Mouse (Mus musculus) liver, embryonic 13.5 days (tissue): ENCODE data around the gene Zswim9. TPM values are rescaled to one million over a fixed set of nuclear protein-coding genes. Genes with fewer than 3 reads are reported as not detected.
A peak's percentile ranks its signal among the peaks of the same experiment; 100 is the strongest.

Experiments used
- ATAC-seq: fragments of 200-750 bp; cut with Nextera tagmentation; 2 replicates; pipeline ENCODE4 v1.8.0; 2017; ENCODE audit warnings: low read depth, mild to moderate bottlenecking, moderate number of reproducible peaks, moderate library complexity
- DNase-seq: peaks from one replicate; pipeline ENCODE4 v3.0.0; 2022
- H3K27ac ChIP-seq: fragments of 300-500 bp; sonication (generic); 2 replicates; pipeline ENCODE4 v1.5.1; 2015; ENCODE audit warnings: moderate library complexity, mild to moderate bottlenecking, inconsistent platforms
- H3K27me3 ChIP-seq: fragments of 300-500 bp; sonication (generic); 2 replicates; pipeline ENCODE4 v1.6.1; 2015; ENCODE audit warnings: mild to moderate bottlenecking, inconsistent platforms
- H3K36me3 ChIP-seq: fragments of 300-500 bp; sonication (generic); 2 replicates; pipeline ENCODE4 v1.6.1; 2015; ENCODE audit warnings: mild to moderate bottlenecking, inconsistent platforms
- H3K4me1 ChIP-seq: fragments of 300-500 bp; sonication (generic); replicated peaks from 2 replicates; pipeline ENCODE4 v1.6.1; 2015; ENCODE audit warnings: inconsistent platforms
- H3K4me2 ChIP-seq: fragments of 300-500 bp; sonication (generic); 2 replicates; pipeline ENCODE4 v1.6.1; 2015; ENCODE audit warnings: inconsistent platforms, mild to moderate bottlenecking, moderate library complexity
- H3K4me3 ChIP-seq: fragments of 300-500 bp; sonication (generic); replicated peaks from 2 replicates; pipeline ENCODE4 v1.5.1; 2015; ENCODE audit warnings: mild to moderate bottlenecking, inconsistent platforms
- H3K9ac ChIP-seq: fragments of 300-500 bp; sonication (generic); 2 replicates; pipeline ENCODE4 v1.6.1; 2015; ENCODE audit warnings: mild to moderate bottlenecking, inconsistent platforms
- H3K9me3 ChIP-seq: fragments of 300-500 bp; sonication (generic); replicated peaks from 2 replicates; pipeline ENCODE4 v1.6.1; 2016; ENCODE audit warnings: inconsistent platforms
- WGBS: fragments of 180-500 bp; shearing (Covaris S2); methylation state at CpG from one replicate; pipeline ENCODE4 v1.1.7; 2015; ENCODE audit not compliant: insufficient replicate concordance; 5-methylcytosine and 5-hydroxymethylcytosine counted together
- polyA plus RNA-seq: library from polyadenylated mRNA; unstranded; fragments of >200 nt; fragmentation: Nextera tagmentation; extraction: Ambion mirVana; gene quantifications from 2 replicates; pipeline ENCODE4 v1.2.1, GENCODE M21; 2015

The Zswim9 gene
- polyA plus RNA-seq, result 2.1 and 2.6 TPM in 2 replicates

DNA sequence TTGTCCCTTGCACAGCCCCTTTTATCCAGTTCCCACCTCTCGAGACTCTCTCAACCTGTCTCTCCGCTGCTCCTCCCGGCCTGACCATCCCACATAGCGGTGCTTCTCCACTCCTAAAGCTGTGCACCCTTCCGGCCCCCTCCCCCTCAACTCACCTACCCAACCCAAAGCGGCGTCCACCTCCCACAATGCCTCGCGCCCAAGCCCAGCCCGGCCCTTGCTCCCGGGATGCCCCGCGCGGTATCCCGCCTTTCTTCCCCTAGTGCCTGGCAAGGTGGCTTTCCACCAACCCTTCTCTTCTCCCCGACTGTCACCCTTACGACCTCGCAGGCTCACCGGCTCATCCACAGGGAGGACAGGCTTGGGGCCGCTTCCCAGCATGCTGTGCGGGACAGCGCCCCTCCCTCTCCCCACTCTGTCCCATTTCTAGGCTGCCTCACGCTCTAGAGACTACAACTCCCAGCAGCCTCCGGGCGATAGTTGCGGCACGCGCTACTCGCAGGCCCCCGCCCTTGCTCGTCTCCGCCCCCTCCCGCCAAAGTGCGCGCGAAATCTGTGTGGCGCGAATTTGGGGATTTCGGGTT lies at the start of gene Zswim9:
TSS of gene Zswim9 (minus strand) at position 414 of the 584 bp plus-strand sequence.
- Histone ChIP-seq H3K9ac (peak within 1 kb of the TSS; percentile 80), H3K9me3 (no peaks in the 10 kb centered on the region), H3K4me2 (peak within 1 kb of the TSS; percentile 82), H3K27ac (peak within 1 kb of the TSS; percentile 79), H3K4me1 (peaks cover 30% of the 10 kb centered on the region), H3K36me3 (peaks cover 57% of the 10 kb centered on the region), H3K27me3 (no peaks in the 10 kb centered on the region), H3K4me3 (peak within 1 kb of the TSS; percentile 78)
- peak; percentile 96 for ATAC-seq
- DNase-seq, result peak; percentile 88
- under 1% methylated on average over 39 of the region's 39 CpGs for WGBS

DNA sequence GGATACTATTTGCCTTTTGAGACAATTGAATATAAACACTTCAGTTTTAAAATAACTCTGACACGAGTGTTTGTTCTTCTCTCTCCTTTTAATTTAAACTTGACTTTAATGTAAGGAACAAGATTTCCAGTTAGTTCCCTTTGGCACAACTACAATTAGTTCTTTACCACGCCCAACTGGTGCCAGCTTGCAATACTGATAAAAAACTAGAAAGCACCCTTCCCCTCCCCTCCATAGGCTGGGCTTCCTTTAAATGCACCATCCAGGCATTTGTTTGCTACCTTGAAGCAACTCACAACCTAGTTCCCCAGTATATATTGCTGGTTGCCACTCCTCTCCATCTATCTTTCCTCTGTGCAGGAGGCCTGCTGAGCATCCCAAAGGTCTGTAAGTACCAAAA lies 45.8 kb upstream of the Zswim9 start, which contains the start of gene Pla2g4c:
TSS of gene Pla2g4c (plus strand) at position 340 of the 400 bp plus-strand sequence.
- ATAC-seq, result peak; percentile 77
- H3K4me3 ChIP-seq, result no peak within 1 kb of the TSS
- WGBS, result 52% methylated on average over 2 of the region's 2 CpGs
- no peak within 1 kb of the TSS for H3K9ac ChIP-seq
- H3K27ac ChIP-seq, result no peak within 1 kb of the TSS; the same call in 1 of the 2 replicates
- no peak within 1 kb of the TSS for H3K4me2 ChIP-seq
- H3K27me3 ChIP-seq, result no peaks in the 10 kb centered on the region
- DNase-seq, result peak; percentile 10
- peaks cover 27% of the 10 kb centered on the region for H3K36me3 ChIP-seq
- H3K9me3 ChIP-seq, result no peaks in the 10 kb centered on the region
- H3K4me1 ChIP-seq, result peaks cover 10% of the 10 kb centered on the region

DNA sequence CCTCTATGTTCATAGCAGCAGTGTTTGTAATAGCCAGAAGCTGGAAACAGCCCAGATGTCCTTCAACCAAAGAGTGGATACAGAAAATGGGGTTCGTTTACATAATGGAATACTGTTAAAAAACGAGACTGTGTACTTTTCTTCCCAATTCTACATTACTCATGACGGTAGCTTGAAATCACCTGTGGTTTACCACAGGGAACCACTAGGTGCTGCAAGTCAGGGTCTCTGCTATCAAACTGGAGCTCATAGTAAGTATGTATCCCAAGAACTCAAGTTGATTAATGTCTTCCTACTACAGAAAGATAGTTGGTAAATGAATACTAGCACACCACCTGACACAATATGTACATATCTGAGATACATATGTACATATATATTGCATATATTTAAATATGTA lies 42.9 kb upstream of the Zswim9 start:
- no peaks in the 10 kb centered on the region for H3K9me3 ChIP-seq
- WGBS, result 52% methylated on average over 3 of the region's 3 CpGs
- ATAC-seq (no peak), DNase-seq (no peak)
- no peak overlapping the region for H3K27ac ChIP-seq
- no peak overlapping the region for H3K9ac ChIP-seq
- H3K4me2 ChIP-seq, result no peak overlapping the region
- no peak overlapping the region for H3K4me3 ChIP-seq
- H3K36me3 ChIP-seq, result peaks cover 23% of the 10 kb centered on the region
- H3K4me1 ChIP-seq, result peaks cover 10% of the 10 kb centered on the region
- H3K27me3 ChIP-seq, result no peaks in the 10 kb centered on the region

DNA sequence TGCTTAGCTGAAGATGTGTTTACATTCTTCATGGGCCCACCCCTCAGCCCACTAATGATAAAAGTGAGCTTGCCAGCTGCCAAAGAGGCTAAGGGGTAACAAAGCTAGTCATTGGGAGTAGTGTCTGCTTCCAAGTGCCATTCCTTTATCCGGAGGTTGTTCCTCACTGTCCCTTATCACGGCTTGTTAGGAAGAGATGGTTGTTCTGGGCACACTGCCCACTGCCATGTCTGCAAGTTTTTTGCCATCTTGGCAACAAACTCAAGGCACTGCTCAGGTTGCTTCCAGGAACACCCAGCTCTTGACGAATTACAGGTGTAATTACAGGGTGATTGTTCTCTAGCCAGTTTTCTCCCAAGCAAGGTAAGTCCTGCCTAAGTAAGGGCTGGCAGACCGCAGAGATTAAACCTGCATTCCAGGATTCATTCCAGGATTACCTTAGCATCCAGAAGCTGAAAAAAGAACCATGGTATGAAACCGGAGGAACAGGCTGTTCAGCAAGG lies 35.6 kb upstream of the Zswim9 start:
- WGBS, result 82% methylated on average over 5 of the region's 5 CpGs
- ATAC-seq, result no peak
- no peak overlapping the region for H3K27ac ChIP-seq

DNA sequence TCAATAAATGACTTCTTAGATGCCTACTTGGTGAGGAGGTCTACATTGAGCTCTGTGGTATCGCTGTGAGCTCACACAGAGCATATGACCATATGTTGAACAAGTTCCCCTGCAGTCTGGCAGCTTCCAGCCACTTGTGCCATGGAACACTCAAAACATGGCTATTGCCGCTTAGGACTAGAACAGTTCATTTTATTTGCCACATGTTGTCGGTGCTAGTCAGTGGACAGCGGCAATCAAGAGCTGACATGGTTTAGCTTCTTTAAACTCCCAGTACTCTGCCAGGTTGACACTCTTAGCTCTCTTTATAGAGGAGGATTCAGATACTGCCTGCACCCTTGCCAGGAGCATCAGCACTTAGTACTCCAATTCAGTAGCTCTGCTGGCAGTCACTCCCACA lies 32.9 kb upstream of the Zswim9 start:
- H3K9ac ChIP-seq, result no peak overlapping the region
- no peaks in the 10 kb centered on the region for H3K9me3 ChIP-seq
- no peak overlapping the region for H3K27ac ChIP-seq
- 91% methylated on average over 4 of the region's 4 CpGs for WGBS
- DNase-seq, result no peak
- H3K4me3 ChIP-seq, result no peak overlapping the region
- peaks cover 30% of the 10 kb centered on the region for H3K4me1 ChIP-seq
- H3K27me3 ChIP-seq, result no peaks in the 10 kb centered on the region
- H3K36me3 ChIP-seq, result peaks cover 84% of the 10 kb centered on the region
- no peak for ATAC-seq
- no peak overlapping the region for H3K4me2 ChIP-seq

More for the DNA sequence above, 35.6 kb upstream of the Zswim9 start:
- H3K27me3 ChIP-seq, result no peaks in the 10 kb centered on the region
- peaks cover 26% of the 10 kb centered on the region for H3K4me1 ChIP-seq
- peaks cover 57% of the 10 kb centered on the region for H3K36me3 ChIP-seq
- no peak overlapping the region for H3K4me3 ChIP-seq
- H3K9me3 ChIP-seq, result no peaks in the 10 kb centered on the region
- no peak for DNase-seq
- no peak overlapping the region for H3K9ac ChIP-seq
- H3K4me2 ChIP-seq, result no peak overlapping the region

DNA sequence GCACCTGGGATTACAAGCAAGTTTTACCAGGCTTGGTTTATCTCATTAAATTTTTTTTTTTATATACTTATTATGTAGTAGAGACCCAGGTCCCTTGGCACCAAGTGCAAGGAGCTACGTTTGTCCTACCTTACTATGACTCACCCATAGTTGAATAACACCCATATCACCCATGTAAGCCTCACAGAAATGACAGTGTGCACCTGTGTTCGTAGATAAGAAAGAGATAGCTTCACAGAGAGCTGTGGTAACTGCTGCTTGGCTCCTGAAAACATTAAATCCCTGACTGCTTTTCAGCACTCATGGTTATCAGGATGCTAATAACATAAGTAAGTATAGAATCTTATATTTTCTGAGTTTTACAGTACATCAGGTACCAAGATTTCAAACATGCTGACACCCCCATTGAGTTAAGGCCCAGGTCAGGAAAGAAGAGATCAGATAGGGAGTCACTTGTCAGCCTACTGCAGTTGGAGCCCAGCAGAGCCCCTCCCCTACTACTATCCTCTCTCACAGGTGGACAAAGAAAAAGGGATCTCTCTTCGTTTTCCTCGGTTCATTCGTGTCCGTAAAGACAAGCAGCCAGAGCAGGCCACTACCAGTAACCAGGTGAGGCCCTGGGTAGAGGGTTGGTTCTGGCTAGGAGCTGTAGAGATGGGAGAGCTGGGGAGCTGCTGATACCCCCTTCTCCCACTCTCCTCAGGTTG lies 32.1 kb upstream of the Zswim9 start:
- 49% methylated on average over 6 of the region's 6 CpGs for WGBS
- Histone ChIP-seq H3K4me3 (no peak overlapping the region), H3K36me3 (peaks cover 89% of the 10 kb centered on the region), H3K4me2 (peak overlapping the region; percentile 17; the same call in 1 of the 2 replicates), H3K4me1 (peaks cover 30% of the 10 kb centered on the region), H3K9me3 (no peaks in the 10 kb centered on the region), H3K27ac (peak overlapping the region; percentile 63), H3K9ac (no peak overlapping the region), H3K27me3 (no peaks in the 10 kb centered on the region)
- ATAC-seq (peak; percentile 89), DNase-seq (peak; percentile 22)

DNA sequence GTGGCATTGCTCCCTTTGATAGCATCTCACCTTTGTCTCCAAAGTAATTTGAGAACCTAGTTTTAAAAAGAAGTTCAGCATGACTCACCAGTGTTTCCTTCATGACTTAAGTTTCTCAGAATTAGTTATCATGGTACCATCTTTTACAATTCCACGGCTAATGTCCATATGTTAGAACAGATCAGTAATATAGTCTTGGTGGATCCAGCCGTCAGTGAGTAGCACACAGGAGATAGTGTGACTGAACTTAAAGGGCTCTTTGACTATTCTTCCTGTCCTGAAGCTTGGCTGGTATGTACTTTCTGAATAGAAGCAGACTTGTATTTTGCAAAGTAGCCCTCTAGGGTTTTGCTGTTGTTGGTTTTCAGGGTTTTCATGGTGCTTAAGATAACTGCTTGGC lies 30.9 kb upstream of the Zswim9 start:
- Histone ChIP-seq H3K4me1 (peaks cover 30% of the 10 kb centered on the region), H3K9me3 (no peaks in the 10 kb centered on the region), H3K27me3 (no peaks in the 10 kb centered on the region), H3K4me3 (no peak overlapping the region), H3K9ac (no peak overlapping the region), H3K27ac (peak overlapping the region; percentile 43; the same call in 1 of the 2 replicates), H3K4me2 (no peak overlapping the region), H3K36me3 (peaks cover 98% of the 10 kb centered on the region)
- 53% methylated on average over 2 of the region's 2 CpGs for WGBS
- ATAC-seq (no peak), DNase-seq (no peak)

DNA sequence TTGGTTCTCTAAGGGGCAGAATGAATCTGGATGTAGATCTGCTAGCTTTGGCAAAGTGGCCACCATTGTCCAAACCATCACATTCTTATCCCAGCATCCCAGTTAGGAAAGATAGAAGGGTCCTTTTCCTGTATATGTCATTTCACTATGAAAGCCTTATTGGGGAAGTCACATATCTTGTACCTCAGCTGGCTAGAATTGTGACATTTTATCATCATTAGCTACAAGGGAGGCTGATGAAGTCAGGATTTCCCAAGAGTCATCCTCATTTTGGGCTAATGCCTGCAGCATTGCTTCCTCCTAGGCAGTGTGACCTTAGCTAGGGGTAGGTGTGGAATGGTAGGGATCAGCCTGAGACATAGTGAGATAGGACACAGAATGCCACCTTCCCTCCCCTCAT lies 24.9 kb upstream of the Zswim9 start:
- H3K36me3 ChIP-seq, result peaks cover 100% of the 10 kb centered on the region
- ATAC-seq (no peak), DNase-seq (no peak)
- H3K4me3 ChIP-seq, result no peak overlapping the region
- no peaks in the 10 kb centered on the region for H3K9me3 ChIP-seq
- no peak overlapping the region for H3K27ac ChIP-seq
- no peak overlapping the region for H3K9ac ChIP-seq
- no peaks in the 10 kb centered on the region; the same call in 1 of the 2 replicates for H3K4me1 ChIP-seq
- H3K27me3 ChIP-seq, result no peaks in the 10 kb centered on the region
- H3K4me2 ChIP-seq, result no peak overlapping the region

DNA sequence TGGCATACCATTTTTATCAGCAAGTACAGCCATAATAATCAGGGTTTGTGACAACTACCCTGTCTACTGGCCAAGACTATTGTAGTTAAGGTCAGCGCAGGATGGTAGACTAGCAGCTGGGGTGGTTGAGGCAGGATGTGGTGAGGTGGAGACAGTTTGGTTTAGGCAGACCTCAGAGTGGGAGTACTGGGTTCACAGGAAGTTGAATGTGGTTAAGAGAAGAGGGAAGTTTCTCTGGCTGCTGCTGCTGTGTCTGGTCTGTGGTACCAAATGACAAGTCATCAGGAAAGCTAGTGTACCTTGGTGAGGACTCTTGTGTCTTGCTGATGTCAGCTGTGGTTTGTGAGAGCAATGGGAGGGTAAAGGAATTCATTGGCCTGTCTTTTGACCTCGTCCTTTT lies 24.3 kb upstream of the Zswim9 start:
- H3K9ac ChIP-seq, result no peak overlapping the region
- DNase-seq, result no peak
- no peak overlapping the region for H3K4me2 ChIP-seq
- ATAC-seq, result peak; percentile 14; the same call in 1 of the 2 replicates
- H3K27me3 ChIP-seq, result no peaks in the 10 kb centered on the region
- no peak overlapping the region for H3K4me3 ChIP-seq
- WGBS, result 41% methylated on average over 2 of the region's 2 CpGs
- H3K4me1 ChIP-seq, result no peaks in the 10 kb centered on the region
- H3K9me3 ChIP-seq, result no peaks in the 10 kb centered on the region
- peaks cover 100% of the 10 kb centered on the region for H3K36me3 ChIP-seq
- H3K27ac ChIP-seq, result no peak overlapping the region

DNA sequence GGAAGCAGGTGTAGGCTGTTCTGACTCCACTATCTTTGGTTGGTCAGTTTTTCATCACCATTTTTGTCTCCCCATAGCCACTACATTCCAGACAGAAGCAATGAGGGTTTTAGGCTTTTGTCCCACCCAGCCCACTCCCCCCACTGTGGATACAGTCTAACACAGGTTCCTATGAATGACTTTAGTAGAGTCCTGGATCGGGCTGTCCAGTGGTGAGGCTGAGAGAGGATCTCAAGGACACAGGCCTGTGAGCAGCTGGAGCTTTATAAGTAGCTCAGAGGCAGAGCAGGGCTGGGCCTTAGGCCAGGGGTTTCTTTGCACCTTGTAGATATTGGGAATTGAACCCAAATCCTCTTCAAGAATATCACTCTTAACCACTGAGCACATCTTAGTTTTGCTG lies 23.1 kb upstream of the Zswim9 start:
- no peak overlapping the region for H3K9ac ChIP-seq
- H3K36me3 ChIP-seq, result peaks cover 100% of the 10 kb centered on the region
- H3K4me1 ChIP-seq, result no peaks in the 10 kb centered on the region
- H3K4me2 ChIP-seq, result no peak overlapping the region
- H3K4me3 ChIP-seq, result no peak overlapping the region
- H3K27ac ChIP-seq, result no peak overlapping the region
- DNase-seq (no peak), ATAC-seq (no peak)
- no peaks in the 10 kb centered on the region for H3K9me3 ChIP-seq
- 74% methylated on average over 1 of the region's 1 CpGs for WGBS
- no peaks in the 10 kb centered on the region for H3K27me3 ChIP-seq

DNA sequence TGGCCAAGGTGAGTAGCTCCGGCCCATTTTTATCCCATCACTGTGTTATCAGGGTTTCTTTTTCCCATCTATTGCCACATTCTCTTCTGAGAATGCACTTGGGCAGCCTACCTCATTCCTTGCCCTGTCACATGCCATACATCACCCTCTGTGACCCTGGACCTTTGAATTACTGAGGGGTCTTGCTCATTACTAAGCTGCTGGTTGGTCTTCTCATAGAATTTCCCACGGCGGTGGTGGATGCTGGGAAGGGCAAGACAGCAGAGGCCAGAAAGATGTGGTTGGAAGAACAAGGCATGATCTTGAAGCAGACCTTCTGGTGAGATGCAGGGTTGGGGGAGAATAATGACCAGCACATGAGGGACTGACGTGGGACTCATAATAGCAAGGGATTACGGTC lies 20.3 kb upstream of the Zswim9 start:
- 91% methylated on average over 5 of the region's 5 CpGs for WGBS
- no peaks in the 10 kb centered on the region for H3K4me1 ChIP-seq
- no peaks in the 10 kb centered on the region for H3K27me3 ChIP-seq
- H3K4me3 ChIP-seq, result no peak overlapping the region
- H3K9ac ChIP-seq, result no peak overlapping the region
- H3K4me2 ChIP-seq, result no peak overlapping the region
- H3K27ac ChIP-seq, result no peak overlapping the region
- DNase-seq (no peak), ATAC-seq (no peak)
- no peaks in the 10 kb centered on the region for H3K9me3 ChIP-seq
- H3K36me3 ChIP-seq, result peaks cover 100% of the 10 kb centered on the region
